Mouse (Mus musculus): ENCODE results near the gene Camkv. TPM values are rescaled to one million over a fixed set of nuclear protein-coding genes. Genes with fewer than 3 reads are reported as not detected.

Camkv gene
- polyA plus RNA-seq, 1 experiment from 2014 or later = 63.4 TPM

DNA sequence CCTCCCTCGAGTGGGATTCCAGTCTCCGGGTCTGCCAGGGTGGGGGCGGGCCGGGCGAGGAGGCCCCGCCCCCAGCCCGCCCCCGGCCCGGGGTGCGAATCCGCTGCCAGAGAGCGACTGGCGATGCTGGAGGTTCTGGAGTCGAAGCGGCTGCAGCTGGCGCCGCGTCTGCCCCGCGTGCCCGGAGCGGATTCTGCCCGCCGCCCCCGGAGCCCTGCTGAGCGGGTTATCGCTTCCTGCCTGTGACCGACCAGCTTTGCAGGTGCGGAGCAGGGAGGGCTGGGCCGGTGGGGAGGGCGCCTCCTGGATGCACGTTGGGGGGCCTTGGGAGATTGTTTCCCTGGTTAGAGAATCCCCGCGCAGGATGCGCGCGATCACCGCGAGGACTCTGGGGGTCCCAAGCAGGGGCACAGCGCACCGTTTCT is 328 bp downstream of the Camkv start:
- Histone ChIP-seq H3K4me2 (ENCODE audit: low read length) (peak overlapping the region; percentile 84), H3K9me3 (ENCODE audit: control insufficient read depth, low read length) (no peaks in the 10 kb centered on the region), H3K9ac (ENCODE audit: low read depth, low read length) (peak overlapping the region; percentile 76), H3K4me1 (ENCODE audit: control insufficient read depth, insufficient read depth, low read depth, low read length) (peaks cover 9% of the 10 kb centered on the region), H3K27me3 (replicated peaks; ENCODE audit: control insufficient read depth, insufficient read depth, low read length) (no peaks in the 10 kb centered on the region; the same call in 1 of the 2 replicates), H3K27ac (ENCODE audit: low read depth, low read length) (no peak overlapping the region), H3K4me3 (ENCODE audit: low read length) (peak overlapping the region; percentile 58), H3K36me3 (ENCODE audit: control insufficient read depth, insufficient read depth, low read length) (no peaks in the 10 kb centered on the region)
- peak; percentile 48 for ATAC-seq
- WGBS = under 1% methylated on average over 32 of the region's 41 CpGs

DNA sequence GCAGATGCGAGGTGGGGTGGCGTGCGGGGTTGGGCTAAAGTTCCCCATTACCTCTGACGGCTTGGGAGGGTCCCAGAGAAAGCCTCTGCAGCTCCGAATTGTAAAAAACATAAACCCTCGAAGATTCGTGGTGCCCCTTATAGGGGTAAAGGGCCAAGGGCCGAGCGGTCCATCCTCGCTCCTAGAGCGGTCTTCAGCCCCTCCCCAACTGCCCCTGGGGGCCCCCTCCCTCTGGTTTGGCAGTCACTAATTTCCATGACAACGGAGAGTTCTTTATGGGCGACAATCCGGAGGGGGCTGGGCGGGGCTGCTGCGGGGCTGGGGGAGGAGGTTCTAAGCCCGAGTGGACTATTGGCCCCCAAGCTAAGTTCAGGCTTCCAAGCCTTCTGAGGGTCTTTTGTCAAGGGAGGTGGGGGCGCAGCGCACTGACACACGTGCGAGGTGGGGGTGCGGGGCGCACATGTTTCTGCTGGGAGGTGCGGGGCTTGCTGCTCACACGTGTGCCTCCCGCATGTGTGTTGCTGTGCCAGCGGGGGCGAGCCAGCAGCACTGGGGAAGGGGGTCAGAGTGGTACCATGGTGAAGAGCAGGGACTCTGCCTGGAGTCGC is 845 bp downstream of the Camkv start:
- under 1% methylated on average over 29 of the region's 29 CpGs for WGBS
- Histone ChIP-seq H3K36me3 (ENCODE audit: control insufficient read depth, insufficient read depth, low read length) (no peaks in the 10 kb centered on the region), H3K4me1 (ENCODE audit: control insufficient read depth, insufficient read depth, low read depth, low read length) (peaks cover 9% of the 10 kb centered on the region), H3K4me2 (ENCODE audit: low read length) (peak overlapping the region; percentile 84), H3K9me3 (ENCODE audit: control insufficient read depth, low read length) (no peaks in the 10 kb centered on the region), H3K27me3 (replicated peaks; ENCODE audit: control insufficient read depth, insufficient read depth, low read length) (no peaks in the 10 kb centered on the region; the same call in 1 of the 2 replicates), H3K9ac (ENCODE audit: low read depth, low read length) (peak overlapping the region; percentile 76), H3K27ac (ENCODE audit: low read depth, low read length) (no peak overlapping the region), H3K4me3 (ENCODE audit: low read length) (peak overlapping the region; percentile 58)
- peak; percentile 55 for ATAC-seq

DNA sequence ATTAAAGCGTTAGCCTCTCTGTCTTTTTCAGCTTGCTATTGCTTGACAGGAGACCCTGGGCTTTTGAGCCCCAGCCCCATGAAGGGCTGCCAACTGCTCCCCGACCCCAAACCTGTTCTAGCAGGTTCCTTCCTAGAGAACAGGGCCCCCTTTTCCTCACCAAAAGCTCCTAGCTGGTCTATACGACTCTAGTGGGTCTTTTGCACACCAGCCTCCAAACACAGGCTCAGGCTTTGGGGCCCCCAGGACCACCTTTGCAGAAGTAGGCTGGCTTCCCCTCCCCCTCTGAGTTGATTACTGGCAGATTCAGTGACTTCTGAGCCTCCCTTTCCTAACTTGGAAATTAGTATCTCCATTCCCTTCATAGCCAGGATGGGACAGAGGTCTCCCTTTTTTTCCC is 1.4 kb downstream of the Camkv start:
- Histone ChIP-seq H3K9ac (ENCODE audit: low read depth, low read length) (peak overlapping the region; percentile 76), H3K4me1 (ENCODE audit: control insufficient read depth, insufficient read depth, low read depth, low read length) (peaks cover 9% of the 10 kb centered on the region), H3K36me3 (ENCODE audit: control insufficient read depth, insufficient read depth, low read length) (no peaks in the 10 kb centered on the region), H3K27me3 (replicated peaks; ENCODE audit: control insufficient read depth, insufficient read depth, low read length) (no peaks in the 10 kb centered on the region; the same call in 1 of the 2 replicates), H3K27ac (ENCODE audit: low read depth, low read length) (no peak overlapping the region), H3K4me2 (ENCODE audit: low read length) (peak overlapping the region; percentile 84), H3K9me3 (ENCODE audit: control insufficient read depth, low read length) (no peaks in the 10 kb centered on the region), H3K4me3 (ENCODE audit: low read length) (peak overlapping the region; percentile 58)
- WGBS = 8% methylated on average over 3 of the region's 3 CpGs
- ATAC-seq = peak; percentile 18; the same call in 1 of the 2 replicates

DNA sequence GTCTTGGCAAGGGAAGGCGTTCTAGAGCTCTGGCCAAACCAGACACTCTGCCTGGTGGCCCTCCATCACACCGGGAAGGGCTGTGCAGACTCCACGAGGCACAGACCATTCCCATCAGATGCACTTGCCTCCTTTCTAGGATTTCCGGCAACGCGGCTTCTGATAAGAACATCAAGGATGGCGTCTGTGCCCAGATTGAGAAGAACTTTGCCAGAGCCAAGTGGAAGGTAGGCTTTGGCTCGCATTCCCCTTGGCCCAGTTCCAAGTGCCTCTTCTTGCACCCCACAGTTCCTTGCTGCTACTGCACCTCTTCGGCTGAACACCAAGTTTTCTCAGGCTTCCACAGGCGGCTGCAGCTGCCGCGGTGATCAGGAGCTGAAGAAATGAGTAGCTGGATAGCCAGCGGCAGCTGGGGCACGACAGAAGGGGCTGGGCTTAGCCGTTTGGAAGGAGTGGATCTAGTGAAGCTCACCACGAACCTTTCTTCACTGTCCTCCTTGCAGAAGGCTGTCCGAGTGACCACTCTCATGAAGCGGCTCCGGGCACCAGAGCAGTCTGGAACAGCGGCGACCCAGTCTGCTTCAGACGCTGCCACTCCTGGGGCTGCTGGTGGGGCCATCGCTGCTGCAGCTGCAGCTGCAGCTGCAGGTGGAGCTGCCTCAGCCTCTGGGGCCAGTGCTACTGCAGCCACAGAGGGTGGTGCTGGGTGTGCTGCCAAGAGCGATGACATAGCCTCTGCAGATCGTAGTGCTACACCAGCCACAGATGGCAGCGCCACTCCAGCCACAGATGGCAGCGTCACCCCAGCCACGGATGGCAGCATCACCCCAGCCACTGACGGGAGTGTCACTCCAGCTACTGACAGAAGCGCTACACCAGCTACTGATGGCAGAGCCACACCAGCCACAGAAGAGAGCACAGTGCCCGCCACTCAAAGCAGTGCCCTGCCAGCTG is 12.0 kb downstream of the Camkv start:
- ATAC-seq = no peak

DNA sequence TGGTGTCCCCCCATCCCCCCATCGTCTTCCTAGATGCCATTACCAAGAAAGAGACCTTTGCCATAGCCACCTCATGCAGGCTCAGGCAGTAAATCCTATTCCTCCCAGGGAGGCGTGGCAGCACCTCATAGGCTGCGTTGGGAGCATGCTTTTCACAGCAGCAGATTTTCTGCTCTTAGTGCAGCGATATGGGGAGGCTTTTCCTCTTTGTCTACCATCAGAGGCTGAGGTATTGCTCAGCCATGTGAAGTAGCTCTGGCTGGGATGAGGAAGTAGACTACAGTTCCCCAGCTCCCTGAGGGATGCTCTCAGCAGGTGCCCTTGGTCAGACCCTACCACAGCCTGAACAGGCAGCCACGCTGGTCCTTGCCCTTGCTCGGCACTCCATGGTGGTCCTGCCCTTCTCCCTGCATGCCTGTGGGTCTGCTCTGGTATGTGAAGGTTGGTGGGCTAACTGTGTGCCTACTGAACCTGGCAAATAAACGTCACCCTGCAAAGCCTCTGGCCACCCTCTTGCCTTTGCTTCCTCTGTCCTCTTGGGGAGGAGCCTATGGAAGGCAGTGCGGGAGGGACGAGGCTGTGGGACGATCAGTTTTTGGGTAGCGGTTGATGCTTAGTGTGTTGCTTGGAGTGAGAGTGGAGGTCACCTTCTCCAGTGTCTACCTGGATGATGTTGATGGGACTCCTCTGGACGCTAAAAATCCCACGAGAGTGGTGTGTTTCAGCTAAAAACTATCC is 13.9 kb downstream of the Camkv start:
- ATAC-seq = no peak
- H3K36me3 ChIP-seq (ENCODE audit: control insufficient read depth, insufficient read depth, low read length) = peaks cover 8% of the 10 kb centered on the region; the same call in 1 of the 2 replicates
- H3K9me3 ChIP-seq (ENCODE audit: control insufficient read depth, low read length) = no peaks in the 10 kb centered on the region
- H3K9ac ChIP-seq (ENCODE audit: low read depth, low read length) = no peak overlapping the region
- H3K27me3 ChIP-seq (replicated peaks; ENCODE audit: control insufficient read depth, insufficient read depth, low read length) = no peaks in the 10 kb centered on the region
- no peak overlapping the region for H3K27ac ChIP-seq (ENCODE audit: low read depth, low read length)
- H3K4me3 ChIP-seq (ENCODE audit: low read length) = no peak overlapping the region
- peaks cover 12% of the 10 kb centered on the region for H3K4me1 ChIP-seq (ENCODE audit: control insufficient read depth, insufficient read depth, low read depth, low read length)
- H3K4me2 ChIP-seq (ENCODE audit: low read length) = no peak overlapping the region
- 85% methylated on average over 13 of the region's 13 CpGs for WGBS

More for the DNA sequence above, 12.0 kb downstream of the Camkv start:
- Histone ChIP-seq H3K4me2 (ENCODE audit: low read length) (no peak overlapping the region), H3K4me1 (ENCODE audit: control insufficient read depth, insufficient read depth, low read depth, low read length) (peaks cover 12% of the 10 kb centered on the region), H3K27me3 (replicated peaks; ENCODE audit: control insufficient read depth, insufficient read depth, low read length) (no peaks in the 10 kb centered on the region), H3K36me3 (ENCODE audit: control insufficient read depth, insufficient read depth, low read length) (peaks cover 8% of the 10 kb centered on the region; the same call in 1 of the 2 replicates), H3K27ac (ENCODE audit: low read depth, low read length) (no peak overlapping the region), H3K9me3 (ENCODE audit: control insufficient read depth, low read length) (no peaks in the 10 kb centered on the region), H3K9ac (ENCODE audit: low read depth, low read length) (no peak overlapping the region), H3K4me3 (ENCODE audit: low read length) (no peak overlapping the region)
- 86% methylated on average over 31 of the region's 31 CpGs for WGBS

DNA sequence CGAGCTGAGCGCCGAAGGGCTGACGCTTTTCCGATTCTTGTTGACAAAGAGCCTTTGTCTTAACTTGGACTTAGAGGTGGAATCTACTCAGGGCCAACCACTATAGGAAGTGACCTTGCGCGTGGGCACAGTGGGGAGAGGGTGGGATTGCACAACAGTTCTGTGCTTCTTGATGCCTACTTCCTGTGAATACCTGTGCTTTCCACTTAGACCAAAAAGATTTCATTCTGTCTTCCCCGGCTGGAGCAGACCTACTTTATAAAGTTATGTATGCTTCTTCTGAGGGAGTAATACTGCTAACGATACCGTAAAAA is 14.4 kb downstream of the Camkv start, which contains the start of gene Traip:
TSS of gene Traip (plus strand) at position 215 of the 314 bp plus-strand sequence.
- Histone ChIP-seq H3K27me3 (replicated peaks; ENCODE audit: control insufficient read depth, insufficient read depth, low read length) (no peaks in the 10 kb centered on the region), H3K9me3 (ENCODE audit: control insufficient read depth, low read length) (no peaks in the 10 kb centered on the region), H3K27ac (ENCODE audit: low read depth, low read length) (peak within 1 kb of the TSS; percentile 86), H3K9ac (ENCODE audit: low read depth, low read length) (peak within 1 kb of the TSS; percentile 78), H3K36me3 (ENCODE audit: control insufficient read depth, insufficient read depth, low read length) (peaks cover 8% of the 10 kb centered on the region; the same call in 1 of the 2 replicates), H3K4me3 (ENCODE audit: low read length) (peak within 1 kb of the TSS; percentile 63), H3K4me2 (ENCODE audit: low read length) (peak within 1 kb of the TSS; percentile 94), H3K4me1 (ENCODE audit: control insufficient read depth, insufficient read depth, low read depth, low read length) (peaks cover 12% of the 10 kb centered on the region)
- WGBS = 95% methylated on average over 10 of the region's 10 CpGs
- ATAC-seq = no peak

DNA sequence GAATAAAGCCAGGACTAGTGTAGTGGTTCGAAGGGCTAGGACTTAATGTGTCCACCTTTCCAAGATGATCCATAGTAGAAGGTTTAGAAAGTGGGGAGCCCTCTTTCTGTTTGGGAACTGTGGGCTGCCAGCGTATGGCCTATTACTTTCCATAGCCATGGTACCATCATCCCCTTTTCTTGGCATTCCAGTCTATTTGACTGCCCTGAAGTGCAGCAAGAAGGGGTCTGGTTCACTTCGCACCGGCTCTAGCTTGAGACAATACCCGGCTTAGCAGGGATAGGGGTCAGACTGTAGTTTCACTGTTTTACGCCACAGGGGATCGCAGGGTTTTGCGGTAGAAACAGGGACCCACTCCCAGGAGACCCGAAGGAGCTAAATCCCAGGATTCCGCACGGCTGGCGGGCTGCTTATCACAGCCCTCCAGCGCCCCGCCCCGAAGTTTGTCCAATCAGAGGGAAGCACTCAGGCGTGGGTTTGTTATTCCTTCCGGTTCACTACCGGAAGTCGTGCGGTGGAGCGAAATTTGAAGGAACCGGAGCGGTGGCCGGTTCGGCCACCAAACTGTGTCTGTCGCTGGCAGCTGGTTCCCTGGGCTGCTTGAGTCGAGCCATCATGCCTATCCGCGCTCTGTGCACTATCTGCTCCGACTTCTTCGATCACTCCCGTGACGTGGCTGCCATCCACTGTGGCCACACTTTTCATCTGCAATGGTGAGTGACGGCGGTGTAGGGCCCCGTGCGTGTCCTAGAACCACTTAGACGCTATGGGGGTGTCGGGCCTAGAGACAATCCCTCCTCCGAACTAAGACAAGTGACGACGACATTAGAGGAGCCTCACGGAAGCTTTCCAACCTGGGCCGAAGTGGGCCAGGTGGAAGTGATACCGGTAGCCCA is 15.2 kb downstream of the Camkv start:
- Histone ChIP-seq H3K4me2 (ENCODE audit: low read length) (peak overlapping the region; percentile 94), H3K27me3 (replicated peaks; ENCODE audit: control insufficient read depth, insufficient read depth, low read length) (no peaks in the 10 kb centered on the region), H3K4me1 (ENCODE audit: control insufficient read depth, insufficient read depth, low read depth, low read length) (peaks cover 12% of the 10 kb centered on the region), H3K9ac (ENCODE audit: low read depth, low read length) (peak overlapping the region; percentile 78), H3K27ac (ENCODE audit: low read depth, low read length) (peak overlapping the region; percentile 86), H3K9me3 (ENCODE audit: control insufficient read depth, low read length) (no peaks in the 10 kb centered on the region), H3K4me3 (ENCODE audit: low read length) (peak overlapping the region; percentile 63), H3K36me3 (ENCODE audit: control insufficient read depth, insufficient read depth, low read length) (peaks cover 8% of the 10 kb centered on the region; the same call in 1 of the 2 replicates)
- peak; percentile 97 for ATAC-seq
- WGBS = 15% methylated on average over 45 of the region's 45 CpGs

DNA sequence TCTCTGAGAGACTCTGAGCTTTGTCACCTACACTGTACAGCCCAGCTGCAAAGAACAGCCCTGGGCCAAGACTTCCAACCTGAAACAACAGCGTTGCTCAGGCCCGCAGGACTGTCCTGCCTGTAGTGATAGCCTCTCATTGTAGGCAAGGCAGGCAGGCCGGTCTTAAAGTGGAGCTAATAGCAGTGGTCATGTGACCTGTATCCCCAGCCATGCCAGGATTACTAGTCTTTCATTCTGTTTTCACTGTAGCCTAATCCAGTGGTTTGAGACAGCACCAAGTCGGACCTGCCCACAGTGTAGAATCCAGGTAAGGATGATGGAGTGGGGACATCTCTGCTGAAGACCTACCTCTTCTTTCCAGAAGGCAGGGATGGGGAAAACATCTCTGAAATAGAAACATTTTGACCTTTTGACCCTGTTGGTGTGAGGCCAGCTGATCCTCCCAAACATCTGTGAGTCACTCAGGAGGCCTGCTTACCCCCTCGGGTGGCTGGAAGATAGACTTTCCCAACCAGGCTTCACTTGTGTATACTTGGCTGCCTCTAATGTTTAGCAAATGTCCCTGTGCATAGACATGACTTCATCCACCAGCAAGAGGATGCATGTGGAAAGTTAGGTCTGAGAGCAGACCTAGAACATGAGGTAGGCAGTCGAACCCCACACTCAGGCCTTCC is 20.3 kb downstream of the Camkv start:
- Histone ChIP-seq H3K27ac (ENCODE audit: low read depth, low read length) (no peak overlapping the region), H3K9me3 (ENCODE audit: control insufficient read depth, low read length) (no peaks in the 10 kb centered on the region), H3K36me3 (ENCODE audit: control insufficient read depth, insufficient read depth, low read length) (no peaks in the 10 kb centered on the region), H3K4me2 (ENCODE audit: low read length) (no peak overlapping the region), H3K27me3 (replicated peaks; ENCODE audit: control insufficient read depth, insufficient read depth, low read length) (no peaks in the 10 kb centered on the region), H3K4me3 (ENCODE audit: low read length) (no peak overlapping the region), H3K9ac (ENCODE audit: low read depth, low read length) (no peak overlapping the region), H3K4me1 (ENCODE audit: control insufficient read depth, insufficient read depth, low read depth, low read length) (peaks cover 10% of the 10 kb centered on the region)
- 86% methylated on average over 6 of the region's 6 CpGs for WGBS
- ATAC-seq = no peak
